Mouse (Mus musculus) liver, adult 2 months (tissue): ENCODE results near the gene Prkca. TPM values are rescaled to one million over a fixed set of nuclear protein-coding genes. Genes with fewer than 3 reads are reported as not detected.

Experiments used
- DNase-seq: peaks from one replicate; pipeline ENCODE4 v3.0.0-alpha.2; 2011; ENCODE audit warnings: low read depth, low spot score; ENCODE audit errors: extremely low read depth
- H3K27ac ChIP-seq: fragments of 200-500 bp; replicated peaks from 2 replicates; pipeline ENCODE4 v1.5.1; 2012; ENCODE audit warnings: low read depth, mild to moderate bottlenecking, control low read depth, inconsistent platforms, low read length; ENCODE audit not compliant: insufficient read depth
- H3K27me3 ChIP-seq: fragments of 200-500 bp; 2 replicates; pipeline ENCODE4 v1.6.1; 2012; ENCODE audit warnings: mild to moderate bottlenecking, moderate library complexity, low read length, inconsistent platforms; ENCODE audit not compliant: control insufficient read depth, insufficient read depth
- H3K36me3 ChIP-seq: fragments of 200-500 bp; 2 replicates; pipeline ENCODE4 v1.6.1; 2012; ENCODE audit warnings: low read length, inconsistent platforms; ENCODE audit not compliant: control insufficient read depth, insufficient read depth
- H3K4me1 ChIP-seq: fragments of 200-500 bp; 2 replicates; pipeline ENCODE4 v1.6.1; 2011; ENCODE audit warnings: low read length; ENCODE audit not compliant: control insufficient read depth, insufficient read depth
- H3K4me3 ChIP-seq: fragments of 200-500 bp; 2 replicates; pipeline ENCODE4 v1.5.1; 2011; ENCODE audit warnings: low read depth, mild to moderate bottlenecking, control low read depth, low read length, moderate library complexity; ENCODE audit not compliant: insufficient read depth
- H3K79me2 ChIP-seq: fragments of 200-500 bp; 2 replicates; pipeline ENCODE4 v1.6.1; 2012; ENCODE audit warnings: inconsistent platforms, mild to moderate bottlenecking, low read length, moderate library complexity; ENCODE audit not compliant: control insufficient read depth, insufficient read depth
- H3K9ac ChIP-seq: fragments of 200-500 bp; 2 replicates; pipeline ENCODE4 v1.6.1; 2012; ENCODE audit warnings: low read depth, mild to moderate bottlenecking, control low read depth, inconsistent platforms, low read length
- CTCF ChIP-seq: fragments of 200-500 bp; IDR thresholded peaks from 2 replicates; pipeline ENCODE4 v1.5.1; 2011; ENCODE audit warnings: low read depth, low read length, control low read depth
- POLR2A ChIP-seq: fragments of 200-500 bp; IDR thresholded peaks from 2 replicates; pipeline ENCODE4 v1.6.1; 2011; ENCODE audit warnings: low read length, control low read depth; ENCODE audit not compliant: insufficient read depth; ENCODE audit errors: extremely low read depth
- WGBS: fragments of 180-500 bp; shearing (Covaris S2); methylation state at CpG from one replicate; pipeline ENCODE4 v1.1.7; 2018; 5-methylcytosine and 5-hydroxymethylcytosine counted together
- polyA plus RNA-seq: library from polyadenylated mRNA; depleted of rRNA; stranded (reverse); fragments of >200 nt; gene quantifications from 2 replicates; pipeline ENCODE4 v1.2.3, GENCODE M21; 2012
- total RNA-seq: library from RNA; depleted of rRNA; stranded (reverse); fragments of >200 nt; gene quantifications from 2 replicates; pipeline ENCODE4 v1.2.3, GENCODE M21; 2014

The Prkca gene
- total and polyA plus RNA-seq, 2 experiments, result 2.8 to 4.3 TPM

GRCm38 (mm10) chr11:108362965-108363364 is 19.2 kb upstream of the Prkca start:
- no peaks in the 10 kb centered on the region for H3K79me2 ChIP-seq
- no peak overlapping the region for H3K4me3 ChIP-seq
- TF ChIP-seq POLR2A, result no peak
- no peak for TF ChIP-seq CTCF
- 91% methylated on average over 5 of the region's 5 CpGs for WGBS
- no peak for DNase-seq
- peaks cover 4% of the 10 kb centered on the region; the same call in 1 of the 2 replicates for H3K4me1 ChIP-seq
- no peak overlapping the region for H3K9ac ChIP-seq
- no peak overlapping the region for H3K27ac ChIP-seq
- H3K36me3 ChIP-seq, result no peaks in the 10 kb centered on the region
- no peaks in the 10 kb centered on the region; the same call in 1 of the 2 replicates for H3K27me3 ChIP-seq

GRCm38 (mm10) chr11:108360983-108361382 is 17.3 kb upstream of the Prkca start:
- no peaks in the 10 kb centered on the region for H3K79me2 ChIP-seq
- 86% methylated on average over 4 of the region's 4 CpGs for WGBS

GRCm38 (mm10) chr11:108358911-108359310 is 15.2 kb upstream of the Prkca start:
- Histone ChIP-seq H3K27ac (no peak overlapping the region), H3K36me3 (no peaks in the 10 kb centered on the region), H3K4me1 (no peaks in the 10 kb centered on the region), H3K9ac (no peak overlapping the region), H3K4me3 (no peak overlapping the region), H3K79me2 (no peaks in the 10 kb centered on the region), H3K27me3 (no peaks in the 10 kb centered on the region)
- peak; percentile 69 for DNase-seq
- no peak for TF ChIP-seq POLR2A
- WGBS, result 56% methylated on average over 6 of the region's 6 CpGs

More at GRCm38 (mm10) chr11:108360983-108361382, 17.3 kb upstream of the Prkca start:
- no peak overlapping the region for H3K9ac ChIP-seq
- no peak for TF ChIP-seq CTCF
- TF ChIP-seq POLR2A, result no peak
- H3K36me3 ChIP-seq, result no peaks in the 10 kb centered on the region
- DNase-seq, result no peak
- H3K4me1 ChIP-seq, result peaks cover 4% of the 10 kb centered on the region; the same call in 1 of the 2 replicates
- H3K4me3 ChIP-seq, result no peak overlapping the region
- no peak overlapping the region for H3K27ac ChIP-seq
- no peaks in the 10 kb centered on the region for H3K27me3 ChIP-seq

GRCm38 (mm10) chr11:108356020-108356419 is 12.3 kb upstream of the Prkca start:
- H3K27me3 ChIP-seq, result no peaks in the 10 kb centered on the region
- WGBS, result 77% methylated on average over 4 of the region's 4 CpGs

GRCm38 (mm10) chr11:108352842-108353388 is 9.2 kb upstream of the Prkca start:
- H3K79me2 ChIP-seq, result no peaks in the 10 kb centered on the region
- 64% methylated on average over 10 of the region's 10 CpGs for WGBS
- no peaks in the 10 kb centered on the region for H3K36me3 ChIP-seq
- H3K27ac ChIP-seq, result no peak overlapping the region
- H3K4me1 ChIP-seq, result peaks cover 2% of the 10 kb centered on the region; the same call in 1 of the 2 replicates
- no peak overlapping the region for H3K4me3 ChIP-seq
- H3K9ac ChIP-seq, result no peak overlapping the region
- TF ChIP-seq POLR2A (no peak), CTCF (no peak)
- DNase-seq, result peak; percentile 30
- no peaks in the 10 kb centered on the region for H3K27me3 ChIP-seq

More at GRCm38 (mm10) chr11:108356020-108356419, 12.3 kb upstream of the Prkca start:
- DNase-seq, result no peak
- Histone ChIP-seq H3K4me1 (no peaks in the 10 kb centered on the region), H3K79me2 (no peaks in the 10 kb centered on the region), H3K36me3 (no peaks in the 10 kb centered on the region), H3K9ac (no peak overlapping the region), H3K4me3 (no peak overlapping the region), H3K27ac (no peak overlapping the region)
- TF ChIP-seq CTCF (no peak), POLR2A (no peak)

GRCm38 (mm10) chr11:108350799-108351198 is 7.1 kb upstream of the Prkca start:
- no peak overlapping the region for H3K27ac ChIP-seq
- TF ChIP-seq CTCF (no peak), POLR2A (no peak)
- no peaks in the 10 kb centered on the region for H3K79me2 ChIP-seq
- H3K27me3 ChIP-seq, result no peaks in the 10 kb centered on the region
- H3K36me3 ChIP-seq, result no peaks in the 10 kb centered on the region
- H3K4me1 ChIP-seq, result peaks cover 2% of the 10 kb centered on the region; the same call in 1 of the 2 replicates
- no peak overlapping the region for H3K9ac ChIP-seq
- no peak for DNase-seq
- 63% methylated on average over 4 of the region's 4 CpGs for WGBS
- no peak overlapping the region for H3K4me3 ChIP-seq
